Mouse (Mus musculus) limb, embryonic 14.5 days (tissue): ENCODE data around the gene Pes1. TPM values are rescaled to one million over a fixed set of nuclear protein-coding genes. Genes with fewer than 3 reads are reported as not detected.
A peak's percentile ranks its signal among the peaks of the same experiment; 100 is the strongest.

Experiments used
- ATAC-seq: fragments of 200-750 bp; cut with Nextera tagmentation; 2 replicates; pipeline ENCODE4 v1.8.0; 2017; ENCODE audit warnings: low read depth, moderate number of reproducible peaks, moderate TSS enrichment; ENCODE audit not compliant: low FRiP score
- DNase-seq: peaks from one replicate; pipeline ENCODE4 v3.0.0-alpha.2; 2015; ENCODE audit warnings: low spot score
- H3K27ac ChIP-seq: fragments of 300-500 bp; sonication (generic); replicated peaks from 2 replicates; pipeline ENCODE4 v1.5.1; 2014; ENCODE audit warnings: low read depth, mild to moderate bottlenecking, low read length, moderate library complexity, mixed read lengths
- H3K27me3 ChIP-seq: fragments of 300-500 bp; sonication (generic); 2 replicates; pipeline ENCODE4 v1.6.1; 2014; ENCODE audit warnings: low read length, mixed read lengths; ENCODE audit not compliant: control insufficient read depth, insufficient read depth
- H3K36me3 ChIP-seq: fragments of 300-500 bp; sonication (generic); 2 replicates; pipeline ENCODE4 v1.6.1; 2014; ENCODE audit warnings: mild to moderate bottlenecking, low read length, moderate library complexity, mixed read lengths; ENCODE audit not compliant: control insufficient read depth, insufficient read depth
- H3K4me1 ChIP-seq: fragments of 300-500 bp; sonication (generic); 2 replicates; pipeline ENCODE4 v1.6.1; 2014; ENCODE audit warnings: antibody characterized with exemption, low read length, mixed read lengths; ENCODE audit not compliant: control insufficient read depth, insufficient read depth
- H3K4me2 ChIP-seq: fragments of 300-500 bp; sonication (generic); replicated peaks from 2 replicates; pipeline ENCODE4 v1.6.1; 2014; ENCODE audit warnings: low read depth, mild to moderate bottlenecking, low read length, moderate library complexity; ENCODE audit not compliant: severe bottlenecking
- H3K4me3 ChIP-seq: fragments of 300-500 bp; sonication (generic); replicated peaks from 2 replicates; pipeline ENCODE4 v1.5.1; 2014; ENCODE audit warnings: low read length
- H3K9ac ChIP-seq: fragments of 300-500 bp; sonication (generic); 2 replicates; pipeline ENCODE4 v1.6.1; 2014; ENCODE audit warnings: mild to moderate bottlenecking, low read depth, low read length, moderate library complexity; ENCODE audit not compliant: severe bottlenecking
- H3K9me3 ChIP-seq: fragments of 300-500 bp; sonication (generic); 2 replicates; pipeline ENCODE4 v1.6.1; 2016; ENCODE audit warnings: low read length; ENCODE audit not compliant: control insufficient read depth
- POLR2A ChIP-seq: fragments of 200-500 bp; IDR thresholded peaks from 2 replicates; pipeline ENCODE4 v1.8.0; 2012; ENCODE audit warnings: inconsistent platforms, mild to moderate bottlenecking, moderate library complexity, borderline replicate concordance; ENCODE audit not compliant: insufficient read depth, insufficient read length; ENCODE audit errors: extremely low read depth
- WGBS: fragments of 180-500 bp; shearing (Covaris S2); extraction: QIAGEN DNeasy Blood & Tissue Kit; methylation state at CpG from one replicate; pipeline ENCODE4 v1.1.7; 2014; 5-methylcytosine and 5-hydroxymethylcytosine counted together
- polyA plus RNA-seq, 2 experiments: library from polyadenylated mRNA; depleted of rRNA in 1 of 2; stranded (reverse) in 1 of 2; unstranded in 1 of 2; fragments of >200 nt; fragmentation: Nextera tagmentation in 1 of 2; extraction: Ambion mirVana in 1 of 2; gene quantifications; 2 replicates each; pipeline versions ENCODE4 v1.2.1 to v1.2.3; 2012 to 2014

Pes1 gene
- polyA plus RNA-seq, 2 experiments, result 58.0 to 68.4 TPM

- no peaks in the 10 kb centered on the region for H3K9me3 ChIP-seq
- peaks cover 88% of the 10 kb centered on the region for H3K36me3 ChIP-seq
- H3K4me1 ChIP-seq, result no peaks in the 10 kb centered on the region
- H3K4me3 ChIP-seq, result no peak within 1 kb of the TSS
- DNase-seq, result no peak
- no peak within 1 kb of the TSS for H3K4me2 ChIP-seq
- no peak within 1 kb of the TSS for H3K27ac ChIP-seq
- H3K9ac ChIP-seq, result no peak within 1 kb of the TSS
- ATAC-seq, result no peak
- TF ChIP-seq POLR2A, result no peak
- no peaks in the 10 kb centered on the region for H3K27me3 ChIP-seq
- 95% methylated on average over 6 of the region's 6 CpGs for WGBS
Observed at GRCm38 (mm10) chr11:3976678-3977077, 12.9 kb downstream of the Pes1 start, which contains the start of gene 4930556J24Rik. TSS of gene 4930556J24Rik (minus strand) at chr11:3976778.

DNA sequence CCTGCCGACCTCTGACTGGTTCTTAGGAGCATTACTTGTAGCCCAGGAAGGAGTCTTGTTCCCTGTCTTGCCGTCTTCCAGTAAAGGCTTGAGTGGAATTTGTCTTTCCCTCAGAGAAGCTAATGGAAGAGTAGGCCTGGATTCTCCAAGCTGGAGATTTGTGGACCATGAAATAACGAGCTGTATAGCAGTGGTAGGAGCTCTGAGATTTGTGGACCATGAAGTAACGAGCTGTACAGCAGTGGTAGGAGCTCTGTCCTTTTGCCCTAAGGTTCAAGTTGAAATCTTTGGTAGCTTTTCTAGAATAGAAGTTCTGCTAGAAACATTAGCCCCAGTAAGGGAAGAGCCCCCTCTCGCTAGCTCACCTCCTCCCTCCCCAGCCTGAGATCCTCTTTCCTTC lies 14.6 kb downstream of the Pes1 start:
- no peak for DNase-seq
- no peak overlapping the region for H3K4me3 ChIP-seq
- H3K4me2 ChIP-seq, result no peak overlapping the region
- H3K36me3 ChIP-seq, result peaks cover 72% of the 10 kb centered on the region
- H3K9ac ChIP-seq, result no peak overlapping the region
- H3K4me1 ChIP-seq, result 0 out of 2 replicates have a peak, but pooled peaks cover 3% of the 10 kb centered on the region
- no peaks in the 10 kb centered on the region for H3K27me3 ChIP-seq
- H3K27ac ChIP-seq, result no peak overlapping the region
- ATAC-seq, result no peak
- H3K9me3 ChIP-seq, result no peaks in the 10 kb centered on the region
- WGBS, result 84% methylated on average over 5 of the region's 5 CpGs
- TF ChIP-seq POLR2A, result no peak

- Histone ChIP-seq H3K27ac (no peak overlapping the region), H3K4me3 (no peak overlapping the region), H3K9me3 (no peaks in the 10 kb centered on the region), H3K27me3 (no peaks in the 10 kb centered on the region), H3K4me2 (no peak overlapping the region), H3K36me3 (peaks cover 41% of the 10 kb centered on the region), H3K4me1 (0 out of 2 replicates have a peak, but pooled peaks cover 8% of the 10 kb centered on the region), H3K9ac (no peak overlapping the region)
- ATAC-seq, result no peak
- no peak for TF ChIP-seq POLR2A
- WGBS, result 56% methylated on average over 6 of the region's 6 CpGs
- peak; percentile 18 for DNase-seq
Observed at GRCm38 (mm10) chr11:3981536-3981935, 17.8 kb downstream of the Pes1 start.

- no peak overlapping the region for H3K27ac ChIP-seq
- 0 out of 2 replicates have a peak, but pooled peaks cover 8% of the 10 kb centered on the region for H3K4me1 ChIP-seq
- no peak overlapping the region for H3K4me3 ChIP-seq
- H3K4me2 ChIP-seq, result no peak overlapping the region
- no peak for TF ChIP-seq POLR2A
- WGBS, result 64% methylated on average over 7 of the region's 7 CpGs
- no peak overlapping the region for H3K9ac ChIP-seq
- no peaks in the 10 kb centered on the region for H3K9me3 ChIP-seq
- ATAC-seq (no peak), DNase-seq (no peak)
- H3K36me3 ChIP-seq, result peaks cover 30% of the 10 kb centered on the region
- H3K27me3 ChIP-seq, result no peaks in the 10 kb centered on the region
Observed at GRCm38 (mm10) chr11:3982275-3983209, 18.8 kb downstream of the Pes1 start.

DNA sequence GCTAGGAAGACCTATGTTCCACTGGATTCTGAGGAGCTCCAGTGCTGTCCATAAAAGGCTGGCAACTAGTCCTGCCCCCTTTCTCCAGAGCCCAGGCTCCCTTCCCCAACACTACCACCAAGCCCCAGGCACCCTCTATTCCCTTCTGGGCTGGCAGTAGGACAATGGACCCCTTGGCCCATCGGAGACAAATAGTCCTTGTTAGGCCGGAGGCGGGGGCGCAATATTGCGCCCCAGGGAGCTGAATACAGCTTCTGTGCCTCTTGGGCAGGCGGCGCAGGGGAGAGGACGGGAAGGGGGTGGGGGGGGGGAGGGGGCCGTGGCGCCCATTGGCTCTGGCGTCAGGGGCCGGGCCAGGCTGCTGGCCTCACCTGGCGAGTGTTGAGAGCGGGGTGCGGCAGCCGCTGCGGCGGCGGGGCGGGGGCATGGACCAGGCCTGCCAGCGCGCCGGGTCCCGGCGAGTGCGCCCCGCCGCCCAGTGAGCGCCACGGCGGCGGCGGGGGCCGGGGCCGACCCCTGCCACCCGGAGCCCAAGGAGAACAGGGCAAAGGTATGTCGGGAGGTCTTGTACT lies 19.6 kb downstream of the Pes1 start, which contains the start of gene Gal3st1:
TSS of gene Gal3st1 (plus strand) at position 346 of the 572 bp plus-strand sequence.
- no peak within 1 kb of the TSS for H3K27ac ChIP-seq
- DNase-seq (no peak), ATAC-seq (peak; percentile 45; the same call in 1 of the 2 replicates)
- H3K36me3 ChIP-seq, result peaks cover 22% of the 10 kb centered on the region
- H3K4me2 ChIP-seq, result peak within 1 kb of the TSS; percentile 75
- WGBS, result 0% methylated on average over 18 of the region's 37 CpGs
- H3K4me3 ChIP-seq, result peak within 1 kb of the TSS; percentile 42
- TF ChIP-seq POLR2A, result no peak
- H3K9me3 ChIP-seq, result no peaks in the 10 kb centered on the region
- no peaks in the 10 kb centered on the region for H3K27me3 ChIP-seq
- 0 out of 2 replicates have a peak, but pooled peaks cover 8% of the 10 kb centered on the region for H3K4me1 ChIP-seq
- peak within 1 kb of the TSS; percentile 55 for H3K9ac ChIP-seq
